Mouse (Mus musculus) neural tube, embryonic 12.5 days (tissue): ENCODE data around the gene Tifa. TPM values are rescaled to one million over a fixed set of nuclear protein-coding genes. Genes with fewer than 3 reads are reported as not detected.

Source experiments
- ATAC-seq: fragments of 200-750 bp; cut with Nextera tagmentation; 2 replicates; pipeline ENCODE4 v1.8.0; 2017; ENCODE audit warnings: low read depth, mild to moderate bottlenecking, moderate TSS enrichment, moderate library complexity; ENCODE audit not compliant: low FRiP score
- H3K27ac ChIP-seq: fragments of 300-500 bp; sonication (generic); 2 replicates; pipeline ENCODE4 v1.5.1; 2016
- H3K27me3 ChIP-seq: fragments of 300-500 bp; sonication (generic); replicated peaks from 2 replicates; pipeline ENCODE4 v1.6.1; 2016; ENCODE audit warnings: mild to moderate bottlenecking
- H3K36me3 ChIP-seq: fragments of 300-500 bp; sonication (generic); 2 replicates; pipeline ENCODE4 v1.6.1; 2016; ENCODE audit warnings: mild to moderate bottlenecking
- H3K4me1 ChIP-seq: fragments of 300-500 bp; sonication (generic); 2 replicates; pipeline ENCODE4 v1.6.1; 2016
- H3K4me2 ChIP-seq: fragments of 300-500 bp; sonication (generic); replicated peaks from 2 replicates; pipeline ENCODE4 v1.6.1; 2016; ENCODE audit warnings: mild to moderate bottlenecking
- H3K4me3 ChIP-seq: fragments of 300-500 bp; sonication (generic); 2 replicates; pipeline ENCODE4 v1.5.1; 2016
- H3K9ac ChIP-seq: fragments of 300-500 bp; sonication (generic); 2 replicates; pipeline ENCODE4 v1.6.1; 2016; ENCODE audit warnings: mild to moderate bottlenecking
- H3K9me3 ChIP-seq: fragments of 300-500 bp; sonication (generic); 2 replicates; pipeline ENCODE4 v1.6.1; 2016; ENCODE audit warnings: mild to moderate bottlenecking
- WGBS: fragments of 180-500 bp; shearing (Covaris S2); methylation state at CpG from one replicate; pipeline ENCODE4 v1.1.7; 2016; 5-methylcytosine and 5-hydroxymethylcytosine counted together
- polyA plus RNA-seq: library from polyadenylated mRNA; unstranded; fragments of >200 nt; fragmentation: Nextera tagmentation; extraction: Ambion mirVana; gene quantifications from 2 replicates; pipeline ENCODE4 v1.2.1, GENCODE M21; 2016

Tifa gene
- polyA plus RNA-seq, 1 experiment from 2014 or later = 3.0 TPM

DNA sequence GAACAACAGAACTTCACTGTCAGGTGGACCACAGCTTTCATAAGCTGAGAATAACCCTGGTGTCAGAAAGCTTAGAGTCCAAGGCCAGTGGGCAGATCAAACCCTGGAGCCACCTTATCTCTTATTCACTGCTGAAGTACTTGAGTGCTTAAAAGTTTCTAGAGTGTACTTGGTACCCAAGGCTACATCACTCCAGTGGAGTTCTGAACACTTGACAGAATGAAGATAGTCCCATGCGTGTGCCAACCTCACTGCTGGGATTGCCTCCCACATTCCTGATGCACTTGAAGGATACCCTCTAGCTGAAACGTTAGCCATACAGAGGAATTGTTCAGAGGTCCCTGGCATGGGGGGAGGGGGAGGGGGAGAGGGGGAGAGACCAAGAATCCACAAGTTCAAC is 92.1 kb downstream of the Tifa start:
- no peaks in the 10 kb centered on the region for H3K9me3 ChIP-seq
- no peaks in the 10 kb centered on the region; the same call in 1 of the 2 replicates for H3K4me1 ChIP-seq
- H3K27ac ChIP-seq = no peak overlapping the region
- no peaks in the 10 kb centered on the region for H3K36me3 ChIP-seq
- H3K4me3 ChIP-seq = no peak overlapping the region
- H3K9ac ChIP-seq = no peak overlapping the region
- H3K27me3 ChIP-seq = no peaks in the 10 kb centered on the region
- 61% methylated on average over 2 of the region's 2 CpGs for WGBS
- no peak for ATAC-seq
- no peak overlapping the region for H3K4me2 ChIP-seq

Other genes starting within 250 kb of the Tifa start
- 46.4 and 47.2 TPM in 2 replicates for gene Larp7, start 236.5 kb upstream of the Tifa start, polyA plus RNA-seq
- 9.7 and 10.0 TPM in 2 replicates for gene Zgrf1, start 236.3 kb upstream of the Tifa start, polyA plus RNA-seq
- 49.6 and 55.8 TPM in 2 replicates for gene Neurog2, start 156.7 kb upstream of the Tifa start, polyA plus RNA-seq
- gene Alpk1, start 9.3 kb upstream of the Tifa start, polyA plus RNA-seq = 1.3 and 1.7 TPM in 2 replicates
- 85.8 and 93.6 TPM in 2 replicates for gene Ap1ar, start 47.7 kb downstream of the Tifa start, polyA plus RNA-seq
- gene Fam241a, start 106.5 kb downstream of the Tifa start, polyA plus RNA-seq = 7.9 and 9.1 TPM in 2 replicates